8 mouse cellular contexts compared by ENCODE assay signal in the genomic region with DNA sequence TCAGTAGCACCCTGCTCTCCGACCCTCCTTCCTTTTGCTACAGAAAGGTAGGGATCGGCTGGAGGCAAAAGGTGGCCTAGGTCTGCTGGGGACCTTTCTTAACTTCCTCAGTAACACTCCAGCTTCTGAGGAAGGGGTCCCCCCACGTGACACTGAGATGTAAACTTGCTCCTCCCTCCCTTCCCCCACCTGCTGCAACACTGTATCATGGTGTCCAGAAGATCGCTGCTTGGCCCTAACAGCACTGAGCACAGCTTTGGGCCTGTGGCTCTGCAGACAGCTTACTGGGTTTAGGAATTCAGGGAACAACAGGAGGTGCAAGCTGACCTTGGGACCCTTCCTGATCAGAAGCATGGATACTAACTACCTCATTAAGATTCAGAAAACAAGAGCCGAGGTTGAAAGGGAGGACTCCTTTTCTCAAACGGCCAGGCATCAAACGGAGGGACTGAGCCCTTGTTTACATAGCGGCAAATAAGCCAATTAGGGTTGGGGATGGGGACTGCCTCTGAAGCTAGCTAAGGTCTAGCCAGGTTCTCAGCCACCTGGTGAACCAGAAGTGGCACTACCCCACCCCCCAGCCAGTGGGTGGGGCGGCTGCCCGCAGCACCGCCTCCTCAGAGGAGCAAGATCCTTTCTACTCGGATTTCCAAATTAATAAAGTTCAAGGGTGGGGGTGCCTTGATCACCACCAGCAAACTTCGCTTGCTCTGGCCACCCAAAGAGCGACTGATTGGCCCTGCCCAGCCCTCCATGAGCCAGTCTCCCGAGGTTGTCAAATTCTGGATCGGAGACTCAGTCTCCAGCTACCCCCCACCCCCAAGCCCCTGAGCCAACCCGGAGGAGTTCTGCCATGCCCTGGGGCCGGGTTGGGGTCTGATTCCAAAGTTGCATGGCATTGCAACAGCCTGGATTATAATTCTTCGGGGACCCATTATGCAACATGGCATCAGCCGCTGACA. TPM values are rescaled to one million over a fixed set of nuclear protein-coding genes. Genes with fewer than 3 reads are reported as not detected.
DNase-seq lines count a peak whose midpoint lies in the region; ATAC-seq and TF ChIP-seq lines count a peak whose summit lies in the region.

No protein-coding gene starts in this region.

- no peaks in the 10 kb centered on the region; the same call in 1 of the 2 replicates for H3K36me3 ChIP-seq in hindbrain, embryonic 11.5 days (ENCODE audit: control insufficient read depth, insufficient read depth, low read length)
- peaks cover 32% of the 10 kb centered on the region for H3K36me3 ChIP-seq in limb, embryonic 15.5 days

- no peak overlapping the region for H3K9ac ChIP-seq in hindbrain, embryonic 11.5 days (ENCODE audit: low read depth, low read length)
- no peak overlapping the region for H3K9ac ChIP-seq in limb, embryonic 15.5 days

- no peak for TF ChIP-seq CTCF in gastrocnemius, adult 2 months (IDR thresholded peaks at IDR 0.05)

- no peak overlapping the region for H3K27ac ChIP-seq in gastrocnemius, adult 2 months
- H3K27ac ChIP-seq in brown adipose tissue, adult 24 weeks (replicated peaks; ENCODE audit: low read depth, low read length): peak overlapping the region; percentile 44
- H3K27ac ChIP-seq in hindbrain, embryonic 11.5 days (ENCODE audit: low read depth, low read length): no peak overlapping the region
- H3K27ac ChIP-seq in limb, embryonic 15.5 days: no peak overlapping the region; the same call in 1 of the 2 replicates

- 3% methylated on average over 20 of the region's 20 CpGs for WGBS in hindbrain, embryonic 11.5 days
- 20% methylated on average over 20 of the region's 20 CpGs for WGBS in limb, embryonic 15.5 days

- peak overlapping the region; percentile 82 for H3K4me2 ChIP-seq in hindbrain, embryonic 11.5 days (replicated peaks; ENCODE audit: low read depth, low read length)
- H3K4me2 ChIP-seq in limb, embryonic 15.5 days: peak overlapping the region; percentile 82

- no peaks in the 10 kb centered on the region for H3K9me3 ChIP-seq in hindbrain, embryonic 11.5 days (ENCODE audit: control insufficient read depth, low read length)
- H3K9me3 ChIP-seq in limb, embryonic 15.5 days: no peaks in the 10 kb centered on the region

- H3K27me3 ChIP-seq in hindbrain, embryonic 11.5 days (ENCODE audit: control insufficient read depth, insufficient read depth, low read length): peaks cover 65% of the 10 kb centered on the region
- peaks cover 41% of the 10 kb centered on the region for H3K27me3 ChIP-seq in limb, embryonic 15.5 days

- no peak for ATAC-seq in hindbrain, embryonic 11.5 days (ENCODE audit: low FRiP score)
- no peak for ATAC-seq in limb, embryonic 15.5 days (ENCODE audit: insufficient number of reproducible peaks, low FRiP score, low TSS enrichment, low read depth)
- no peak for ATAC-seq in erythroblast, adult 5-6 weeks (replicated peaks; ENCODE audit: low FRiP score, poor library complexity, severe bottlenecking)

- H3K4me1 ChIP-seq in brown adipose tissue, adult 24 weeks (ENCODE audit: control insufficient read depth, insufficient read depth, insufficient read length, low read length): peaks cover 17% of the 10 kb centered on the region
- H3K4me1 ChIP-seq in hindbrain, embryonic 11.5 days (replicated peaks; ENCODE audit: control insufficient read depth, insufficient read depth, low read length): peaks cover 45% of the 10 kb centered on the region
- H3K4me1 ChIP-seq in limb, embryonic 15.5 days: peaks cover 81% of the 10 kb centered on the region

- intact Hi-C loops in gastrocnemius, adult 2 months (cut with DNase I): no loop called here

- DNase-seq in gastrocnemius, adult 2 months: no peak
- no peak for DNase-seq in gastrocnemius, adult 8-10 months (ENCODE audit: low spot score in 2 of 2)
- DNase-seq in hindbrain, embryonic 11.5 days (ENCODE audit: low spot score): peak; percentile 33
- DNase-seq in neural tube, embryonic 10.5 days (ENCODE audit: extremely low spot score, low spot score): peak; percentile 35
- no peak for DNase-seq in layer of hippocampus, adult 8-10 months (ENCODE audit: low spot score in 2 of 2)

- H3K4me3 ChIP-seq in gastrocnemius, adult 2 months: peak overlapping the region; percentile 85
- H3K4me3 ChIP-seq in brown adipose tissue, adult 24 weeks (ENCODE audit: insufficient read depth, low read depth, low read length): peak overlapping the region; percentile 98
- H3K4me3 ChIP-seq in hindbrain, embryonic 11.5 days (ENCODE audit: low read depth, low read length): peak overlapping the region; percentile 82; the same call in 1 of the 2 replicates
- peak overlapping the region; percentile 90 for H3K4me3 ChIP-seq in limb, embryonic 15.5 days

RNA-seq across cellular contexts. Expression of a gene that starts 3.1 kb away (rescaled TPM):
- total RNA-seq in gastrocnemius, adult 2 months (2021): 1 to 10 TPM; 2.1 to 2.2 TPM
- total RNA-seq in gastrocnemius, adult 8-10 months (2022): 1 to 10 TPM; 2.1 to 3.0 (median 2.2) TPM
- 37.3 and 37.4 TPM in 2 replicates for polyA plus RNA-seq in brown adipose tissue, adult 24 weeks (2012; ENCODE audit: insufficient read depth, insufficient read length, missing spikeins)
- polyA plus RNA-seq in hindbrain, embryonic 11.5 days (2014; fragmentation: Nextera tagmentation; extraction: Ambion mirVana): 5.4 and 7.1 TPM in 2 replicates
- 13.8 and 16.4 TPM in 2 replicates for polyA plus RNA-seq in limb, embryonic 15.5 days (2015; fragmentation: Nextera tagmentation; extraction: Ambion mirVana)
- 4.8 and 7.7 TPM in 2 replicates for total RNA-seq in erythroblast, adult 5-6 weeks (2015; ENCODE audit: low replicate concordance)
- 4.3 and 9.4 TPM in 2 replicates for total RNA-seq in erythroblast, adult 5-6 weeks (2017; ENCODE audit: low replicate concordance)
- 10 to 100 TPM; 40.7 to 47.2 (median 44.0) TPM for total RNA-seq in layer of hippocampus, adult 8-10 months (2022)

RNA-seq across cellular contexts. Expression of a gene that starts 42.1 kb away (rescaled TPM):
- 1 to 10 TPM; 1.5 to 1.6 TPM for total RNA-seq in gastrocnemius, adult 2 months (2021)
- total RNA-seq in gastrocnemius, adult 8-10 months (2022): 1 to 10 TPM; 1.1 to 3.3 (median 2.5) TPM
- 4.7 and 9.1 TPM in 2 replicates for polyA plus RNA-seq in brown adipose tissue, adult 24 weeks (2012; ENCODE audit: insufficient read depth, insufficient read length, missing spikeins)
- 9.1 and 9.3 TPM in 2 replicates for polyA plus RNA-seq in hindbrain, embryonic 11.5 days (2014; fragmentation: Nextera tagmentation; extraction: Ambion mirVana)
- 8.9 and 9.6 TPM in 2 replicates for polyA plus RNA-seq in limb, embryonic 15.5 days (2015; fragmentation: Nextera tagmentation; extraction: Ambion mirVana)
- total RNA-seq in erythroblast, adult 5-6 weeks (2015; ENCODE audit: low replicate concordance): 0.38 and 0.42 TPM in 2 replicates
- 0.70 and 1.4 TPM in 2 replicates for total RNA-seq in erythroblast, adult 5-6 weeks (2017; ENCODE audit: low replicate concordance)
- 10 to 100 TPM in 2 of 4 experiments, 1 to 10 TPM in 2; 6.9 to 11.9 (median 9.6) TPM for total RNA-seq in layer of hippocampus, adult 8-10 months (2022)

Comparison
In these comparisons a context has a peak if more than half of its experiments do, and no peak if none do; other contexts are left out.
1. DNase-seq: peak in hindbrain, embryonic 11.5 days (single experiment) and neural tube, embryonic 10.5 days (single experiment); none in gastrocnemius, adult 2 months (single experiment), gastrocnemius, adult 8-10 months (0 of 2) and layer of hippocampus, adult 8-10 months (0 of 2).
2. RNA of a gene that starts 3.1 kb away (total RNA-seq): 40.7 to 47.2 TPM in layer of hippocampus, adult 8-10 months; 4.3 to 9.4 TPM in erythroblast, adult 5-6 weeks, 2.1 to 3.0 TPM in gastrocnemius, adult 8-10 months and 2.1 to 2.2 TPM in gastrocnemius, adult 2 months; every median in the first group is over 4 times any median in the second.
3. Peak in every context shown above with its lines, with median percentiles within 50 percentile points of each other: H3K4me3 ChIP-seq.